Mouse (Mus musculus) testis, adult 2 months (tissue): ENCODE results near the gene Rnf146.

ENCODE experiments used
- CTCF ChIP-seq: fragments of 200-500 bp; IDR thresholded peaks from 2 replicates; pipeline ENCODE4 v1.5.1; 2012; ENCODE audit warnings: low read depth, mild to moderate bottlenecking, inconsistent platforms, low read length, moderate library complexity; ENCODE audit not compliant: control insufficient read depth, insufficient read depth, insufficient replicate concordance
- POLR2A ChIP-seq: fragments of 200-500 bp; IDR thresholded peaks from 2 replicates; pipeline ENCODE4 v1.6.1; 2012; ENCODE audit warnings: low read depth, mild to moderate bottlenecking, inconsistent platforms, low read length, moderate library complexity; ENCODE audit not compliant: control insufficient read depth

DNA sequence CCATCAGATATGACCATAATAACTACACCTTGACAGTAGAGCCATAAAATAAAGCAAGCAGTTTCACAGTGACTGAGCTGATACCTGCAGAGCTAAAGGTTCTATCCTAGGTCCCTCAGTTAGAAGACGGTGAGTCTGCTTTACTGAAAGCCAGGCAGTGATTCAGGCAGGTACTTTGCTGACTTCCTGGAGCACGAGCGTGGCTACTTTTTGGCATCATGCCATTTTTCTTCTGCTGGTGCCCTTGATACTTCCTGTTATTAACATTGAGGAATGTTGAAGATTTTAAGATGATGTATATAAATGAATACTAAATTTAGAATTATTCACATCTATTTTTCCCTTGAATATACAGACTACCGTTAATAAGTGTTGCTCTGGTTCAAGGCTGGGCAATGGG lies 28.4 kb downstream of the Rnf146 start:
- TF ChIP-seq POLR2A (no peak), CTCF (no peak)
